In the genomic region with DNA sequence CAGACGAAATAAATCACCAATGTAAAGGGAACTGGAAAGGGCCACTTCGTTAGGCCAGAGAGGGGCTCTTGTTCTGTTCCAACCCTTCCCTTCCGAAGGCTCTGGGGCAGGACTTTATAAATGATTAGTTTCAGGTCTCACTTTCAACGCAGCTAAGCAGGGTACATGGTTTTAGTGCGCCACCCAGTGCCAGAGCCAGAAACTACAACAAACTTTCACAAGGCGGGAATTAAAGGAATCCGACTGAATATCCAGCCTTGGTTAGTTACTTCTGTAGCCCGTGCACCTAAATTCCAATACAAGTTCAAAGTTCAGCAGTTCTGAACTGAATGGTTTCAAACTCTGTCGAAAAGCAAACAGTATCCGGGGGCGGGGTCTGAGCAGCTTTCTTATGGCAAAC, we compare ENCODE assay signal across 8 mouse cellular contexts. TPM values are rescaled to one million over a fixed set of nuclear protein-coding genes. Genes with fewer than 3 reads are reported as not detected.
DNase-seq lines count a peak whose midpoint lies in the region; ATAC-seq and TF ChIP-seq lines count a peak whose summit lies in the region.

No protein-coding gene starts in this region.

- 6% methylated on average over 11 of the region's 11 CpGs for WGBS in forebrain, embryonic 15.5 days
- WGBS in hindbrain, embryonic 11.5 days = 6% methylated on average over 11 of the region's 11 CpGs
- 7% methylated on average over 11 of the region's 11 CpGs for WGBS in lung, postnatal 0 days

- no peak for TF ChIP-seq EP300 in lung, postnatal 0 days (IDR thresholded peaks at IDR 0.05)

- no peak overlapping the region for H3K27ac ChIP-seq in forebrain, embryonic 15.5 days (replicated peaks)
- no peak overlapping the region for H3K27ac ChIP-seq in hindbrain, embryonic 11.5 days (ENCODE audit: low read depth, low read length)
- no peak overlapping the region for H3K27ac ChIP-seq in lung, postnatal 0 days (ENCODE audit: low read length)

- TF ChIP-seq CTCF in lung, postnatal 0 days (IDR thresholded peaks at IDR 0.05) = peak; percentile 90

- no peaks in the 10 kb centered on the region for H3K36me3 ChIP-seq in forebrain, embryonic 15.5 days
- no peaks in the 10 kb centered on the region for H3K36me3 ChIP-seq in hindbrain, embryonic 11.5 days (ENCODE audit: control insufficient read depth, insufficient read depth, low read length)
- H3K36me3 ChIP-seq in lung, postnatal 0 days (ENCODE audit: insufficient read depth, low read length) = no peaks in the 10 kb centered on the region

- peaks cover 7% of the 10 kb centered on the region; the same call in 1 of the 2 replicates for H3K4me1 ChIP-seq in forebrain, embryonic 15.5 days
- no peaks in the 10 kb centered on the region for H3K4me1 ChIP-seq in hindbrain, embryonic 11.5 days (replicated peaks; ENCODE audit: control insufficient read depth, insufficient read depth, low read length)
- H3K4me1 ChIP-seq in lung, postnatal 0 days (ENCODE audit: insufficient read depth, low read depth, low read length) = no peaks in the 10 kb centered on the region; the same call in 1 of the 2 replicates

- H3K27me3 ChIP-seq in forebrain, embryonic 15.5 days = no peaks in the 10 kb centered on the region
- no peaks in the 10 kb centered on the region for H3K27me3 ChIP-seq in hindbrain, embryonic 11.5 days (ENCODE audit: control insufficient read depth, insufficient read depth, low read length)
- H3K27me3 ChIP-seq in lung, postnatal 0 days (replicated peaks; ENCODE audit: insufficient read depth, low read length) = no peaks in the 10 kb centered on the region

- H3K9me3 ChIP-seq in forebrain, embryonic 15.5 days = no peaks in the 10 kb centered on the region
- H3K9me3 ChIP-seq in hindbrain, embryonic 11.5 days (ENCODE audit: control insufficient read depth, low read length) = no peaks in the 10 kb centered on the region
- no peaks in the 10 kb centered on the region for H3K9me3 ChIP-seq in lung, postnatal 0 days (ENCODE audit: low read length)

- peak; percentile 90 for DNase-seq in MN1 (ENCODE audit: low spot score)
- peak; percentile 52 for DNase-seq in c-Kit-positive CD71-positive TER-119-positive erythroid progenitor cells, embryonic 14.5 days (ENCODE audit: low spot score)
- peak; percentile 92 for DNase-seq in hindbrain, embryonic 11.5 days (ENCODE audit: low spot score)
- DNase-seq in layer of hippocampus, adult 9-10 months (ENCODE audit: low spot score) = peak; percentile 73
- DNase-seq in lung, postnatal 0 days (ENCODE audit: low spot score) = peak; percentile 80
- DNase-seq in retina, embryonic 14.5 days (ENCODE audit: low spot score) = peak; percentile 92
- peak; percentile 79 for DNase-seq in urinary bladder, postnatal 14 days (ENCODE audit: low spot score)

- ATAC-seq in forebrain, embryonic 15.5 days (replicated peaks) = peak; percentile 59
- peak; percentile 71 for ATAC-seq in hindbrain, embryonic 11.5 days (ENCODE audit: low FRiP score)
- peak; percentile 52; the same call in 1 of the 2 replicates for ATAC-seq in lung, postnatal 0 days

- H3K9ac ChIP-seq in forebrain, embryonic 15.5 days (replicated peaks) = no peak overlapping the region
- H3K9ac ChIP-seq in hindbrain, embryonic 11.5 days (ENCODE audit: low read depth, low read length) = no peak overlapping the region
- no peak overlapping the region for H3K9ac ChIP-seq in lung, postnatal 0 days (replicated peaks; ENCODE audit: low read depth)

- no peak overlapping the region for H3K4me3 ChIP-seq in forebrain, embryonic 15.5 days
- H3K4me3 ChIP-seq in hindbrain, embryonic 11.5 days (ENCODE audit: low read depth, low read length) = no peak overlapping the region
- no peak overlapping the region for H3K4me3 ChIP-seq in lung, postnatal 0 days (ENCODE audit: low read depth, low read length)

- H3K4me2 ChIP-seq in forebrain, embryonic 15.5 days (replicated peaks) = no peak overlapping the region
- H3K4me2 ChIP-seq in hindbrain, embryonic 11.5 days (replicated peaks; ENCODE audit: low read depth, low read length) = no peak overlapping the region
- H3K4me2 ChIP-seq in lung, postnatal 0 days (replicated peaks; ENCODE audit: low read depth, low read length) = no peak overlapping the region; the same call in 1 of the 2 replicates

RNA-seq across cellular contexts. Expression of gene Ccdc190, which starts 9.2 kb away (rescaled TPM):
- polyA plus RNA-seq in forebrain, embryonic 15.5 days (2015; fragmentation: Nextera tagmentation; extraction: Ambion mirVana) = 1.1 and 1.9 TPM in 2 replicates
- polyA plus RNA-seq in hindbrain, embryonic 11.5 days (2014; fragmentation: Nextera tagmentation; extraction: Ambion mirVana) = 0.63 and 0.69 TPM in 2 replicates
- 0.25 TPM in 1 of 2 replicates, not detected in the other for polyA plus RNA-seq in lung, postnatal 0 days (2015; fragmentation: Nextera tagmentation; extraction: Ambion mirVana)

RNA-seq across cellular contexts. Expression of gene Hsd17b7, which starts 49.8 kb away (rescaled TPM):
- 15.2 and 17.6 TPM in 2 replicates for polyA plus RNA-seq in forebrain, embryonic 15.5 days (2015; fragmentation: Nextera tagmentation; extraction: Ambion mirVana)
- polyA plus RNA-seq in hindbrain, embryonic 11.5 days (2014; fragmentation: Nextera tagmentation; extraction: Ambion mirVana) = 26.3 and 27.6 TPM in 2 replicates
- 11.8 and 14.5 TPM in 2 replicates for polyA plus RNA-seq in lung, postnatal 0 days (2015; fragmentation: Nextera tagmentation; extraction: Ambion mirVana)
